Mouse (Mus musculus): ENCODE results near the gene Eme2. TPM values are rescaled to one million over a fixed set of nuclear protein-coding genes. Genes with fewer than 3 reads are reported as not detected.

The Eme2 gene
- total RNA-seq, 2 experiments from 2014 or later, result 2.2 to 17.4 TPM

DNA sequence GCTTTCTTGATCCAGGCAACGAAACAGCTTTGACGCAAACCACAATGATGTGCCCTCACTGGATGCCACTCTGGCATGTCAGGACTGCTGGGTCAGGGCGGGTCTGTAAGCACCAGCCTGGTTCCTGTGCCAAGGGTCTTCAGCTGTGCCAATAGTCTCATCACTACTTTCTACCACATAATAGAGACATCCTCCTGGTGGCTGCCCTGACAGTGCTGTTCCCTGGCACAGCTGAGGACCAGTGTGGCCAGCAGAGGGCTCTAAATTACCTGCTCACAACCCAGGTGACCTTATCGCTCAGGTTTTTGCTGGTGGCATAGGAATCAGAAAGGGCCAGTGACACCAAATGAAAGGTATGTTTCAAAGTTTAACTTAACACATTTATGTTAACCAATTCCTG, 53.8 kb downstream of the Eme2 start:
- no peak for ATAC-seq (ENCODE audit: poor library complexity, severe bottlenecking)

DNA sequence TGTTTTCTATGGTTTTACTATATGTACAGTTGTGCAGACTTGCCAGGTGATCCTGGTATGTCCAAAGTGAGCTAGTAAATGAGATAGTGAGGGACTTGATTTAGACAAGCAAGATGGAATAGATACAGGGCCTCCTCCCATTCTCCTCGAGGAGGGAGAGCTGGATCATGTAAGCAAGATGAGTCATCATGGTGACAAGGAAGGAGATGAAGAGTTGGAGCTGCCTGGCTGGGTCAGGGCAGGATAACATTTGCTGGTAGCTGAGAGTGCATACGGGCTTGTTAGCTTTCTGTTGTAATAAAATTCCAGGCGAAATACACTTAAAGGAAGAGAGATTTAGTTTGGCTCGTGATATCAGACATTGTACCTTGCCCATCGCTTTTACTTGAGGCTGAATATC, 54.5 kb downstream of the Eme2 start:
- ATAC-seq (ENCODE audit: poor library complexity, severe bottlenecking), result no peak

DNA sequence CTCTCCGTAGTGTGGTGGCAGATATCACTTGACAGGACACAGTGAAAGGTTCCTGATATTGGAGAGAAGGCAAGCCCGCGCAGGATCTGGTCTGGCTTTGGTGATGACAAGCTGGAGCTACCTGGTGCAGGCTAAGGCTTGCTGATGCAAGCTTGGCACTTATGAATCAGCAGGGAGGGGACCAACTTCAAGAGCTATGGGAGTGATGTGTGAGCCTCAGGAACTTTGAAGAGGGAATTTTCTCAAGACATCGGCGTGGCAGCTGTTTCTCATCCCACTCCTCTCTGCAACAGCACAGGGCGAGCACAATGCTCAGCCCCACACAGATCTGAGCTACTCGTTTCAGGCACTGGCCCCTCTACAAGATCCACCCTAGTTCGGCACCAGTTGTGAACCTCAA, 55.0 kb downstream of the Eme2 start, which contains the start of gene Hagh:
TSS of gene Hagh (plus strand) at position 302 of the 400 bp plus-strand sequence.
- no peak for ATAC-seq (ENCODE audit: poor library complexity, severe bottlenecking)

Other genes with a start within 250 kb of the Eme2 start
- 0.30 and 1.4 TPM in 2 replicates for gene Slc9a3r2, start 244.8 kb downstream of the Eme2 start, total RNA-seq (2015)
- 1.1 and 1.5 TPM in 2 replicates for gene Slc9a3r2, start 244.8 kb downstream of the Eme2 start, total RNA-seq (2017)
- not detected in 2 replicates for gene Npw, start 236.6 kb downstream of the Eme2 start, total RNA-seq (2015)
- gene Npw, start 236.6 kb downstream of the Eme2 start, total RNA-seq (2017), result not detected in 2 replicates
- gene Zfp598, start 225.4 kb downstream of the Eme2 start, total RNA-seq (2015), result 18.1 and 19.2 TPM in 2 replicates
- gene Zfp598, start 225.4 kb downstream of the Eme2 start, total RNA-seq (2017), result 12.7 and 17.8 TPM in 2 replicates
- gene Syngr3, start 205.1 kb downstream of the Eme2 start, total RNA-seq (2015), result not detected in 2 replicates
- not detected in 2 replicates for gene Syngr3, start 205.1 kb downstream of the Eme2 start, total RNA-seq (2017)
- gene Gfer, start 198.9 kb downstream of the Eme2 start, total RNA-seq (2015), result 18.1 and 21.8 TPM in 2 replicates
- 31.6 and 36.2 TPM in 2 replicates for gene Gfer, start 198.9 kb downstream of the Eme2 start, total RNA-seq (2017)
- 1.5 and 1.7 TPM in 2 replicates for gene Noxo1, start 198.9 kb downstream of the Eme2 start, total RNA-seq (2015)
- gene Noxo1, start 198.9 kb downstream of the Eme2 start, total RNA-seq (2017), result 0.62 and 1.9 TPM in 2 replicates
- gene Tbl3, start 187.4 kb downstream of the Eme2 start, total RNA-seq (2015), result 9.1 and 10.3 TPM in 2 replicates
- gene Tbl3, start 187.4 kb downstream of the Eme2 start, total RNA-seq (2017), result 15.6 and 21.3 TPM in 2 replicates
- gene Rnf151, start 177.0 kb downstream of the Eme2 start, total RNA-seq (2015), result not detected in 2 replicates
- not detected in 2 replicates for gene Rnf151, start 177.0 kb downstream of the Eme2 start, total RNA-seq (2017)
- gene Rps2, start 177.0 kb downstream of the Eme2 start, total RNA-seq (2015), result 2,172 and 2,303 TPM in 2 replicates
- 591 and 664 TPM in 2 replicates for gene Rps2, start 177.0 kb downstream of the Eme2 start, total RNA-seq (2017)
- gene Ndufb10, start 170.6 kb downstream of the Eme2 start, total RNA-seq (2015), result 186 and 217 TPM in 2 replicates
- gene Ndufb10, start 170.6 kb downstream of the Eme2 start, total RNA-seq (2017), result 251 and 266 TPM in 2 replicates
- gene Rpl3l, start 167.3 kb downstream of the Eme2 start, total RNA-seq (2015), result 0.45 and 0.52 TPM in 2 replicates
- gene Rpl3l, start 167.3 kb downstream of the Eme2 start, total RNA-seq (2017), result 0.15 and 1.5 TPM in 2 replicates
- gene Msrb1, start 158.4 kb downstream of the Eme2 start, total RNA-seq (2015), result 1,003 and 1,039 TPM in 2 replicates
- 540 and 544 TPM in 2 replicates for gene Msrb1, start 158.4 kb downstream of the Eme2 start, total RNA-seq (2017)
- not detected in 2 replicates for gene Hs3st6, start 142.1 kb downstream of the Eme2 start, total RNA-seq (2015)
- not detected in 2 replicates for gene Hs3st6, start 142.1 kb downstream of the Eme2 start, total RNA-seq (2017)
- not detected in 2 replicates for gene Meiob, start 90.8 kb downstream of the Eme2 start, total RNA-seq (2015)
- gene Meiob, start 90.8 kb downstream of the Eme2 start, total RNA-seq (2017), result 0.33 TPM in 1 of 2 replicates, not detected in the other
- 29.5 and 46.1 TPM in 2 replicates for gene Hagh, start 54.9 kb downstream of the Eme2 start, total RNA-seq (2015)
- 22.8 and 25.0 TPM in 2 replicates for gene Hagh, start 54.9 kb downstream of the Eme2 start, total RNA-seq (2017)
- 3.7 and 4.0 TPM in 2 replicates for gene Fahd1, start 44.7 kb downstream of the Eme2 start, total RNA-seq (2015)
- gene Fahd1, start 44.7 kb downstream of the Eme2 start, total RNA-seq (2017), result 8.4 and 13.0 TPM in 2 replicates
- not detected in 2 replicates for gene Igfals, start 29.1 kb downstream of the Eme2 start, total RNA-seq (2015)
- gene Igfals, start 29.1 kb downstream of the Eme2 start, total RNA-seq (2017), result not detected in 2 replicates
- 74.4 and 76.3 TPM in 2 replicates for gene Nubp2, start 8.7 kb downstream of the Eme2 start, total RNA-seq (2015)
- gene Nubp2, start 8.7 kb downstream of the Eme2 start, total RNA-seq (2017), result 39.8 and 43.2 TPM in 2 replicates
- gene Spsb3, start 8.4 kb downstream of the Eme2 start, total RNA-seq (2015), result 17.1 and 19.8 TPM in 2 replicates
- 11.1 and 11.9 TPM in 2 replicates for gene Spsb3, start 8.4 kb downstream of the Eme2 start, total RNA-seq (2017)
- 30.0 and 30.1 TPM in 2 replicates for gene Mrps34, start within 50 bp of the Eme2 start, total RNA-seq (2015)
- gene Mrps34, start within 50 bp of the Eme2 start, total RNA-seq (2017), result 12.9 and 18.9 TPM in 2 replicates
- gene Nme3, start 1.4 kb upstream of the Eme2 start, total RNA-seq (2015), result 27.2 and 28.2 TPM in 2 replicates
- 40.9 and 45.5 TPM in 2 replicates for gene Nme3, start 1.4 kb upstream of the Eme2 start, total RNA-seq (2017)
- gene Mapk8ip3, start 41.9 kb upstream of the Eme2 start, total RNA-seq (2015), result 17.3 and 17.6 TPM in 2 replicates
- gene Mapk8ip3, start 41.9 kb upstream of the Eme2 start, total RNA-seq (2017), result 20.1 and 36.1 TPM in 2 replicates
- gene Jpt2, start 65.6 kb upstream of the Eme2 start, total RNA-seq (2015), result 60.9 and 63.8 TPM in 2 replicates
- 54.0 and 55.0 TPM in 2 replicates for gene Jpt2, start 65.6 kb upstream of the Eme2 start, total RNA-seq (2017)
- gene Cramp1l, start 120.7 kb upstream of the Eme2 start, total RNA-seq (2015), result 17.7 and 18.1 TPM in 2 replicates
- 9.8 and 10.2 TPM in 2 replicates for gene Cramp1l, start 120.7 kb upstream of the Eme2 start, total RNA-seq (2017)
- 6.4 and 8.1 TPM in 2 replicates for gene Ift140, start 121.0 kb upstream of the Eme2 start, total RNA-seq (2015)
- gene Ift140, start 121.0 kb upstream of the Eme2 start, total RNA-seq (2017), result 9.9 and 17.2 TPM in 2 replicates
- gene Tmem204, start 188.5 kb upstream of the Eme2 start, total RNA-seq (2015), result not detected in 2 replicates
- not detected in 2 replicates for gene Tmem204, start 188.5 kb upstream of the Eme2 start, total RNA-seq (2017)
- 3.9 and 4.4 TPM in 2 replicates for gene Telo2, start 220.9 kb upstream of the Eme2 start, total RNA-seq (2015)
- 8.8 and 11.3 TPM in 2 replicates for gene Telo2, start 220.9 kb upstream of the Eme2 start, total RNA-seq (2017)
- gene Ptx4, start 225.7 kb upstream of the Eme2 start, total RNA-seq (2015), result not detected in 2 replicates
- not detected in 2 replicates for gene Ptx4, start 225.7 kb upstream of the Eme2 start, total RNA-seq (2017)
- 12.3 and 13.1 TPM in 2 replicates for gene Clcn7, start 238.3 kb upstream of the Eme2 start, total RNA-seq (2015)
- gene Clcn7, start 238.3 kb upstream of the Eme2 start, total RNA-seq (2017), result 16.6 and 18.3 TPM in 2 replicates

Data from megakaryocyte, adult 5-6 weeks (primary cell).